Mouse (Mus musculus) ES-E14 (cell line): ENCODE measurements around the gene Tnpo3. TPM values are rescaled to one million over a fixed set of nuclear protein-coding genes. Genes with fewer than 3 reads are reported as not detected.

ENCODE experiments used
- DNase-seq: peaks from one replicate; pipeline ENCODE4 v3.0.0-alpha.2; 2013; ENCODE audit warnings: low read depth, low spot score
- H3K27ac ChIP-seq: 2 replicates; pipeline ENCODE4 v1.5.1; 2012; ENCODE audit warnings: low read depth, mild to moderate bottlenecking, low read length, moderate library complexity, mixed read lengths; ENCODE audit not compliant: poor library complexity, insufficient read depth, severe bottlenecking
- H3K36me3 ChIP-seq: 2 replicates; pipeline ENCODE4 v1.6.1; 2012; ENCODE audit warnings: mild to moderate bottlenecking, low read length, moderate library complexity, mixed read lengths; ENCODE audit not compliant: control insufficient read depth, poor library complexity, insufficient read depth, severe bottlenecking
- H3K4me1 ChIP-seq, 2 experiments: fragments of 150-350 bp in 1 of 2; sonication (generic) in 1 of 2; 2 replicates each; pipeline ENCODE4 v1.6.1; 2012; ENCODE audit warnings: low read length in 2 of 2, mild to moderate bottlenecking in 1 of 2, mixed read lengths in 1 of 2; ENCODE audit not compliant: control insufficient read depth in 2 of 2, insufficient read depth in 2 of 2, poor library complexity in 1 of 2
- H3K4me3 ChIP-seq, 2 experiments: fragments of 150-350 bp in 1 of 2; sonication (generic) in 1 of 2; 2 replicates each; pipeline ENCODE4 v1.5.1; 2012; ENCODE audit warnings: low read length in 2 of 2, low read depth in 1 of 2, mild to moderate bottlenecking in 1 of 2, mixed read lengths in 1 of 2; ENCODE audit not compliant: insufficient read depth in 1 of 2, poor library complexity in 1 of 2, severe bottlenecking in 1 of 2
- H3K9ac ChIP-seq: 2 replicates; pipeline ENCODE4 v1.6.1; 2012; ENCODE audit warnings: low read depth, mild to moderate bottlenecking, low read length, mixed read lengths; ENCODE audit not compliant: poor library complexity, insufficient read depth, severe bottlenecking
- H3K9me3 ChIP-seq: fragments of 150-350 bp; sonication (generic); 2 replicates; pipeline ENCODE4 v1.6.1; 2012; ENCODE audit warnings: low read depth, mild to moderate bottlenecking, low read length; ENCODE audit not compliant: control insufficient read depth, insufficient read depth
- CHD2 ChIP-seq: IDR thresholded peaks from 2 replicates; pipeline ENCODE4 v1.6.1; 2014; ENCODE audit warnings: mild to moderate bottlenecking, low read depth, low read length, inconsistent platforms
- HCFC1 ChIP-seq: IDR thresholded peaks from 2 replicates; pipeline ENCODE4 v1.6.1; 2012; ENCODE audit warnings: low read length, inconsistent platforms, borderline replicate concordance; ENCODE audit not compliant: insufficient read depth
- MAFK ChIP-seq: IDR thresholded peaks from 2 replicates; pipeline ENCODE4 v1.6.1; 2014; ENCODE audit warnings: mild to moderate bottlenecking, low read depth, low read length, inconsistent platforms; ENCODE audit not compliant: insufficient read depth
- ZC3H11A ChIP-seq: IDR thresholded peaks from 2 replicates; pipeline ENCODE4 v1.6.1; 2012; ENCODE audit warnings: low read depth, mild to moderate bottlenecking, inconsistent platforms, low read length, borderline replicate concordance
- ZNF384 ChIP-seq: IDR thresholded peaks from 2 replicates; pipeline ENCODE4 v1.6.1; 2012; ENCODE audit warnings: low read depth, low read length, inconsistent platforms
- in situ Hi-C, 2 experiments: fragments of 600-800 bp; cut with MboI; formaldehyde crosslinking; loops; one replicate each; pipeline ENCODE4 v1.15.1; 2025; ENCODE audit warnings: low sequenced_read_pairs in 2 of 2, inconsistent platforms in 1 of 2; ENCODE audit not compliant: unreplicated experiment in 2 of 2
- total RNA-seq: library from RNA; depleted of rRNA; stranded (reverse); fragments of 300-350 nt; gene quantifications from 2 replicates; pipeline ENCODE4 v1.2.3, GENCODE M21; 2012

The Tnpo3 gene
- total RNA-seq, 1 experiment, result 89.7 TPM

DNA sequence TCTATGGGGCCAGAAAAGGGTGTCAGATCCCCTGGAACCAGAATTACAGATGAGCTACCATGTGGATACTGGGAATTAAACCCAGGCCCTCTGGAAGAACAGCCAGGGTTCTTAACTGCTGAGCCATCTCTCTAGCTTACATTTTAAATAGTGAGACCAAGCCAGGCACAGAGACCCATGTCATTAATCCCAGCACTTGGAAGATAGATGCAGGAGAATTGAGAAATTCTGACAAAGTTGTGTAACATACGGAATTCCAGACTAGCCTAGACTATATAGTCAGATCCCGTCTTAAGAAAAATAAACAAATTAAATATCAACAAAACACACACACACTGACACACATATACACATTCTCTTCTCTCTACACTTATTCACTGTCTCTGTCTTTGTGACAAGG is 57.2 kb downstream of the Tnpo3 start:
- no peaks in the 10 kb centered on the region for H3K4me1 ChIP-seq
- H3K4me3 ChIP-seq, result no peak overlapping the region
- no peak overlapping the region for H3K9ac ChIP-seq
- TF ChIP-seq ZNF384 (no peak), CHD2 (no peak), HCFC1 (no peak), MAFK (no peak), ZC3H11A (no peak)
- peaks cover 19% of the 10 kb centered on the region for H3K36me3 ChIP-seq
- H3K9me3 ChIP-seq, result no peaks in the 10 kb centered on the region
- DNase-seq, result no peak
- H3K27ac ChIP-seq, result no peak overlapping the region
- in situ Hi-C loops, result no loop called here

DNA sequence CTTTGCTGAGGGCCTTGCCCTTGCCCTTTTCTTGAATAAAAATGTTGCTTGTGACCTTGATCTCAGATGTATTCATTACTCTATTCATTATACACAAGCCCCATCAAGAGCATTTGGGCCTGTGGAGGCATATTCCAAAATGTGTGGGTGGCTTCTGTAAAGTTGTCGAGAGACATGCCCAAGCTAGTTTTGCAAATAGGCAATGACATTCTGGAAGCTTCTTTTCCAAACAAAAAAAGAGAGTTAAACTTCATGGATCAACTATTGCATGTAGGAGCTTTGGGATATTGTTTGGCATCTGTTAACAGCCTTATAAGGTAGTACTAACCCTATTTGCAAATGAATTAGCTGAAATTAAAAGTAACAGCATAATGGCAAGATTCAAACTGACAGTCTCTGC is 61.6 kb downstream of the Tnpo3 start:
- TF ChIP-seq MAFK, result no peak
- TF ChIP-seq ZC3H11A, result no peak
- peaks cover 16% of the 10 kb centered on the region for H3K36me3 ChIP-seq
- in situ Hi-C loops, result no loop called here
- DNase-seq, result no peak
- H3K9ac ChIP-seq, result no peak overlapping the region
- H3K4me3 ChIP-seq, result no peak overlapping the region
- H3K9me3 ChIP-seq, result no peaks in the 10 kb centered on the region
- H3K4me1 ChIP-seq, result no peaks in the 10 kb centered on the region
- H3K27ac ChIP-seq, result no peak overlapping the region; the same call in 1 of the 2 replicates

DNA sequence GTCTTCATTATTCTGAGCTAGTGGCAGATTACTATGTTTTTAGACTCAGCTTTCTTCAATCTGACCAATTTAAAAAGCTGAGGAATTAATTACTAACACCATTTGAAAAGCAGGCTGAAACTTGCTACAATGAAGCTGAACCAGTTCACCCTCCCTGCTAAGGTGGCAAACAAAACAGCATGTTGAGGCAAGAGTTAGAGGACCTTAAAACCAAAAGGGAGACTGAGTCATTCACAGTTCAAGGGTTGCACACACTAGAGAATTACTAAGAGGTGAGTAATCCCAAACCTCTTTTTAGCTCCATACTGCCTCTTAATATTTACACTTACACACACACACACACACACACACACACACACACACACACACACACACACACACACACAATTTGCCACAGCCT is 62.1 kb downstream of the Tnpo3 start:
- in situ Hi-C loops, result no loop called here
- H3K27ac ChIP-seq, result no peak overlapping the region; the same call in 1 of the 2 replicates
- TF ChIP-seq ZNF384, result no peak
- TF ChIP-seq ZC3H11A, result no peak
- TF ChIP-seq CHD2, result no peak
- TF ChIP-seq HCFC1, result no peak
- TF ChIP-seq MAFK, result no peak
- peaks cover 21% of the 10 kb centered on the region for H3K36me3 ChIP-seq
- H3K4me1 ChIP-seq, result no peaks in the 10 kb centered on the region
- no peak overlapping the region for H3K9ac ChIP-seq
- DNase-seq, result no peak
- no peak overlapping the region for H3K4me3 ChIP-seq
- H3K9me3 ChIP-seq, result no peaks in the 10 kb centered on the region

DNA sequence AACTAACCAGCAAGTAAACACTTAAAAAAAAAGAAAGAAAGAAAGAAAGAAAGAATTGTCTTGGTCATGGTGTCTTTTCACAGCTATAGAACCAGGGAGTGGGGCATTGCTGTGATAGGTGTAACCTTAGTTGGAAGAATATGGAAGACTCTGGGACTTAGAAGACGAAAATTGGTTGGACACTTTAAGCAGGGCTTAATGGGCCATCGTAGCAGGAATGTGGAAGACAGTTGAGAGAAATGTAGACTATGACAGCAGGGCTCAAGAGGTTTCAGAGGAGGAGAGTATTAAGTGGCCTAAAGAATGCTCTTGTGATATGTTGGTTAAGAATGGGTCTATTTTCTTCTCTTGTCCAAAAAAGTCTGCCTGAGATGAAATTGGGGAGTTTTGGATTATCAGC is 64.1 kb downstream of the Tnpo3 start:
- no peak overlapping the region for H3K4me3 ChIP-seq
- no peaks in the 10 kb centered on the region for H3K4me1 ChIP-seq
- no peaks in the 10 kb centered on the region for H3K9me3 ChIP-seq
- H3K9ac ChIP-seq, result no peak overlapping the region
- H3K36me3 ChIP-seq, result peaks cover 26% of the 10 kb centered on the region
- TF ChIP-seq MAFK (no peak), ZNF384 (no peak), ZC3H11A (no peak), CHD2 (no peak), HCFC1 (no peak)
- no peak for DNase-seq
- no peak overlapping the region for H3K27ac ChIP-seq
- in situ Hi-C loops, result no loop called here

DNA sequence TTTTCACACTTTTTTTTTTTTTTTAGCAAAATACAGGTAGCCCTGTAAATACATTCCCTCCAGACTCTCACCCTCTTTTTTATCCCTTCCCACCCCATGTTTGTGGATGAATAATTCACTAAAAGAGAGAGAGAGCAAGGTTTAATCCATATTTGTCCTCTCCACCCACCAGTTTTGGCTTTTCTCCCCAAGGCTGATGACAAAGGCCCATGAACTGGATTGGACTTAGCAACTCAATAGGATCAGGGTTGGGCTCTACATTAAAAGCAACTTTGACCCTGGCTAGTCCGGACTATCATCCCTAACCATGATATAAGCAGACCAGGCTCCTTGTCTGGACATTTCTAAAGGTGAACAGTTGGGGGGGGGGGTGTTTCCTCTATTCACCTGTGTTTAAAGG is 68.7 kb downstream of the Tnpo3 start:
- in situ Hi-C loops, result no loop called here
- Histone ChIP-seq H3K9ac (no peak overlapping the region), H3K4me3 (no peak overlapping the region), H3K27ac (no peak overlapping the region), H3K36me3 (peaks cover 25% of the 10 kb centered on the region), H3K9me3 (no peaks in the 10 kb centered on the region), H3K4me1 (no peaks in the 10 kb centered on the region)
- TF ChIP-seq CHD2 (no peak), HCFC1 (no peak), MAFK (no peak), ZC3H11A (no peak), ZNF384 (no peak)
- DNase-seq, result no peak
